Mouse (Mus musculus): ENCODE data around the gene Lrrc71.
A peak's percentile ranks its signal among the peaks of the same experiment; 100 is the strongest.

The Lrrc71 gene

GRCm38 (mm10) chr3:87748431-87748830, at the start of gene Lrrc71:
Gene Lrrc71 (minus strand): TSS chr3:87748625.
- DNase-seq, result peak; percentile 73 to 74

- peak; percentile 55 to 66 for DNase-seq
These were observed 48.4 kb upstream of the Lrrc71 start, which contains the start of gene Insrr for GRCm38 (mm10) chr3:87796736-87797334. Gene Insrr (plus strand): TSS chr3:87796951.

- DNase-seq, result peak; percentile 59 to 81
These were observed 47.2 kb upstream of the Lrrc71 start for GRCm38 (mm10) chr3:87795336-87796277.

- peak; percentile 27 to 57 for DNase-seq
These were observed 46.5 kb upstream of the Lrrc71 start, which contains the start of gene Ntrk1 for GRCm38 (mm10) chr3:87794922-87795325. Gene Ntrk1 (minus strand): TSS chr3:87795162.

GRCm38 (mm10) chr3:87789768-87790167, 41.3 kb upstream of the Lrrc71 start:
- DNase-seq, result no peak

GRCm38 (mm10) chr3:87789248-87789647, 40.8 kb upstream of the Lrrc71 start:
- DNase-seq, result no peak

- no peak for DNase-seq
These were observed 37.3 kb upstream of the Lrrc71 start for GRCm38 (mm10) chr3:87785626-87786214.

- no peak for DNase-seq
These were observed 36.7 kb upstream of the Lrrc71 start for GRCm38 (mm10) chr3:87785156-87785555.

- DNase-seq, result no peak
These were observed 35.0 kb upstream of the Lrrc71 start for GRCm38 (mm10) chr3:87783282-87784023.

- no peak for DNase-seq
These were observed 30.7 kb upstream of the Lrrc71 start for GRCm38 (mm10) chr3:87779086-87779485.

- DNase-seq, result peak; percentile 53 to 74
These were observed 29.9 kb upstream of the Lrrc71 start for GRCm38 (mm10) chr3:87778283-87778682.

GRCm38 (mm10) chr3:87771088-87771487, 22.7 kb upstream of the Lrrc71 start:
- DNase-seq, result peak; percentile 74 to 88

GRCm38 (mm10) chr3:87770280-87770679, 21.9 kb upstream of the Lrrc71 start:
- DNase-seq, result peak; percentile 64 to 72

GRCm38 (mm10) chr3:87769506-87769905, 21.1 kb upstream of the Lrrc71 start:
- no peak for DNase-seq

- DNase-seq, result peak; percentile 90
These were observed 20.4 kb upstream of the Lrrc71 start for GRCm38 (mm10) chr3:87768844-87769243.

- no peak for DNase-seq
These were observed 20.0 kb upstream of the Lrrc71 start for GRCm38 (mm10) chr3:87768431-87768830.

- DNase-seq, result peak; percentile 73 to 78
These were observed 19.3 kb upstream of the Lrrc71 start for GRCm38 (mm10) chr3:87767764-87768163.

- no peak for DNase-seq
These were observed 17.9 kb upstream of the Lrrc71 start for GRCm38 (mm10) chr3:87766284-87766667.

GRCm38 (mm10) chr3:87765631-87766283, 17.3 kb upstream of the Lrrc71 start:
- peak in 1 of 2 experiments; percentile 22 for DNase-seq

GRCm38 (mm10) chr3:87765091-87765490, 16.7 kb upstream of the Lrrc71 start:
- DNase-seq, result peak; percentile 75 to 76

- peak; percentile 53 to 61 for DNase-seq
These were observed 16.1 kb upstream of the Lrrc71 start for GRCm38 (mm10) chr3:87764506-87764905.

- peak; percentile 82 to 88 for DNase-seq
These were observed 15.4 kb upstream of the Lrrc71 start for GRCm38 (mm10) chr3:87763683-87764289.

All from kidney, postnatal 36 days (tissue).